Mouse (Mus musculus): Measurements from ENCODE around the gene Mrps6. TPM values are rescaled to one million over a fixed set of nuclear protein-coding genes. Genes with fewer than 3 reads are reported as not detected.

The Mrps6 gene
- polyA plus RNA-seq, 1 experiment from 2014 or later, result 196 TPM

GRCm38 (mm10) chr16:92060213-92060612 is 2.1 kb downstream of the Mrps6 start:
- Histone ChIP-seq H3K9ac (ENCODE audit: low read depth, low read length) (no peak overlapping the region; the same call in 1 of the 2 replicates), H3K4me1 (ENCODE audit: control insufficient read depth, insufficient read depth, low read depth, low read length) (peaks cover 29% of the 10 kb centered on the region), H3K4me2 (ENCODE audit: low read length) (peak overlapping the region; percentile 89), H3K4me3 (ENCODE audit: low read length) (peak overlapping the region; percentile 98), H3K9me3 (ENCODE audit: control insufficient read depth, low read length) (no peaks in the 10 kb centered on the region), H3K27ac (ENCODE audit: low read depth, low read length) (no peak overlapping the region), H3K36me3 (ENCODE audit: control insufficient read depth, insufficient read depth, low read length) (peaks cover 8% of the 10 kb centered on the region), H3K27me3 (replicated peaks; ENCODE audit: control insufficient read depth, insufficient read depth, low read length) (no peaks in the 10 kb centered on the region)
- 40% methylated on average over 3 of the region's 3 CpGs for WGBS
- no peak for ATAC-seq

DNA sequence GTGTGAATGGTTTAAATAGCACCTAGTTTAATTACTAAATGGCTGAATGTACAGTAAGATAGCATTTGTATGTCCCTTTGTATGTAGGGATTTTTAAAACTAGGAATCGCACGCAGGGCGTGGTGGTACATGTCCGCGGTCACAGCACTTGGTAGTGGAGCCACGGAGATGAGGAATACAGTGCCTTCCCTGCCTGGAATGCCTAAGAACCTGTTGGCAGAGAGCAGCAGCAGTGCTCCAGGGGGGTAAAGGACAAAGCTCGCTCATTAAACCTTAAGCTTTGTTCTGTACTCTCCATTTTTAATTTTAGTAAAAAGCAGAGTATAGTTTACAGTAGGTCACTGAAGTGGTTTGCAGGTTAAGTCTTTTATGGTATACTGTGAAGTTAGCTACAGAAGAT is 3.5 kb downstream of the Mrps6 start:
- Histone ChIP-seq H3K9ac (ENCODE audit: low read depth, low read length) (no peak overlapping the region), H3K9me3 (ENCODE audit: control insufficient read depth, low read length) (no peaks in the 10 kb centered on the region), H3K36me3 (ENCODE audit: control insufficient read depth, insufficient read depth, low read length) (peaks cover 8% of the 10 kb centered on the region), H3K27me3 (replicated peaks; ENCODE audit: control insufficient read depth, insufficient read depth, low read length) (no peaks in the 10 kb centered on the region), H3K4me1 (ENCODE audit: control insufficient read depth, insufficient read depth, low read depth, low read length) (peaks cover 29% of the 10 kb centered on the region), H3K27ac (ENCODE audit: low read depth, low read length) (no peak overlapping the region), H3K4me3 (ENCODE audit: low read length) (no peak overlapping the region), H3K4me2 (ENCODE audit: low read length) (no peak overlapping the region)
- ATAC-seq, result no peak
- WGBS, result 93% methylated on average over 7 of the region's 7 CpGs

DNA sequence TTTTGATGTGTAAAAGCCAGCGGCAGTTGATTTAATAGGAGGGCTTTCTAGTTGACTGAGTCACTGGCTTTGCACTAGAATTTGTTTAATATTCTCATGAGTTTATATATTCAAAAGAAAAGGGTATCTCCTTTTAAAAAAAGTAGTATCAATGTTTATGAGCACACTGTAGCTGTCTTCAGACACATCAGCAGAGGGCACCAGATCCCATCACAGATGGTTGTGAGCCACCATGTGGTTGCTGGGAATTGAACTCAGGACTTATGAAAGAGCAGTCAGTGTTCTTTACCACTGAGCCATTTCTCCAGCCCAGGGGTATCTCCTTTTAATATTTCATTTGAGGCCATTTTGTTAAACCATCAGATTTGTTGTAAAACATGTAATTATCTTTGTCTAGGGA is 4.8 kb downstream of the Mrps6 start:
- Histone ChIP-seq H3K4me3 (ENCODE audit: low read length) (no peak overlapping the region), H3K9me3 (ENCODE audit: control insufficient read depth, low read length) (no peaks in the 10 kb centered on the region), H3K4me1 (ENCODE audit: control insufficient read depth, insufficient read depth, low read depth, low read length) (peaks cover 24% of the 10 kb centered on the region), H3K27ac (ENCODE audit: low read depth, low read length) (no peak overlapping the region), H3K27me3 (replicated peaks; ENCODE audit: control insufficient read depth, insufficient read depth, low read length) (no peaks in the 10 kb centered on the region), H3K4me2 (ENCODE audit: low read length) (no peak overlapping the region), H3K36me3 (ENCODE audit: control insufficient read depth, insufficient read depth, low read length) (peaks cover 8% of the 10 kb centered on the region), H3K9ac (ENCODE audit: low read depth, low read length) (no peak overlapping the region)
- 97% methylated on average over 1 of the region's 1 CpGs for WGBS
- ATAC-seq, result no peak

DNA sequence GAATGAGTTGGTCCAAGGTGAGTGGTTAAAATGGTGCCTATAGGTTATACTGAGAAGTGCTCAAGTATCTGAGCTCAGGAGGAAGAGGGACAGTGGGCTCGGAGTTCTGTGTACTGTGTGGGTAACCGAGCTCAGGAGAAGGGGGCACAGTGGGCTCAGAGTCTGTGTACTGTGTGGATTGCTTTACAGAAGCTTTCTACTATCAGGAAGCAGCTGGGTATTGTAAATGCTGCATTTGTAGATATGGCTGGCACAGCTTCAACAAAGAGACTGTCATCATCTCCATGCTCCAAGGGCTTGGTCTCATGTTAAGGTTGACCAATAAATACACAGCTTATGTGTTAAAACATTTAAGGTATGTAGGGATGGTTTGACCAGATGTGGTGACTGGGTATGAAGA is 6.7 kb downstream of the Mrps6 start:
- H3K36me3 ChIP-seq (ENCODE audit: control insufficient read depth, insufficient read depth, low read length), result peaks cover 12% of the 10 kb centered on the region
- no peak overlapping the region for H3K27ac ChIP-seq (ENCODE audit: low read depth, low read length)
- no peak overlapping the region for H3K4me3 ChIP-seq (ENCODE audit: low read length)
- no peak overlapping the region for H3K4me2 ChIP-seq (ENCODE audit: low read length)
- H3K4me1 ChIP-seq (ENCODE audit: control insufficient read depth, insufficient read depth, low read depth, low read length), result peaks cover 17% of the 10 kb centered on the region
- WGBS, result 95% methylated on average over 2 of the region's 2 CpGs
- H3K9ac ChIP-seq (ENCODE audit: low read depth, low read length), result no peak overlapping the region
- no peaks in the 10 kb centered on the region for H3K27me3 ChIP-seq (replicated peaks; ENCODE audit: control insufficient read depth, insufficient read depth, low read length)
- H3K9me3 ChIP-seq (ENCODE audit: control insufficient read depth, low read length), result no peaks in the 10 kb centered on the region
- no peak for ATAC-seq

GRCm38 (mm10) chr16:92070338-92070737 is 12.3 kb downstream of the Mrps6 start:
- Histone ChIP-seq H3K9me3 (ENCODE audit: control insufficient read depth, low read length) (no peaks in the 10 kb centered on the region), H3K27ac (ENCODE audit: low read depth, low read length) (no peak overlapping the region), H3K27me3 (replicated peaks; ENCODE audit: control insufficient read depth, insufficient read depth, low read length) (no peaks in the 10 kb centered on the region), H3K4me3 (ENCODE audit: low read length) (no peak overlapping the region), H3K4me2 (ENCODE audit: low read length) (no peak overlapping the region), H3K36me3 (ENCODE audit: control insufficient read depth, insufficient read depth, low read length) (peaks cover 7% of the 10 kb centered on the region; the same call in 1 of the 2 replicates), H3K4me1 (ENCODE audit: control insufficient read depth, insufficient read depth, low read depth, low read length) (no peaks in the 10 kb centered on the region), H3K9ac (ENCODE audit: low read depth, low read length) (no peak overlapping the region)
- WGBS, result 88% methylated on average over 8 of the region's 8 CpGs
- ATAC-seq, result no peak

- H3K27ac ChIP-seq (ENCODE audit: low read depth, low read length), result no peak overlapping the region
- H3K9me3 ChIP-seq (ENCODE audit: control insufficient read depth, low read length), result no peaks in the 10 kb centered on the region
- H3K36me3 ChIP-seq (ENCODE audit: control insufficient read depth, insufficient read depth, low read length), result peaks cover 18% of the 10 kb centered on the region
- H3K4me3 ChIP-seq (ENCODE audit: low read length), result no peak overlapping the region
- WGBS, result 92% methylated on average over 8 of the region's 8 CpGs
- no peaks in the 10 kb centered on the region for H3K27me3 ChIP-seq (replicated peaks; ENCODE audit: control insufficient read depth, insufficient read depth, low read length)
- no peak overlapping the region for H3K9ac ChIP-seq (ENCODE audit: low read depth, low read length)
- ATAC-seq, result no peak
- no peaks in the 10 kb centered on the region for H3K4me1 ChIP-seq (ENCODE audit: control insufficient read depth, insufficient read depth, low read depth, low read length)
- no peak overlapping the region for H3K4me2 ChIP-seq (ENCODE audit: low read length)
Observed at GRCm38 (mm10) chr16:92076797-92077196, 18.7 kb downstream of the Mrps6 start.

GRCm38 (mm10) chr16:92083771-92084453 is 25.8 kb downstream of the Mrps6 start:
- WGBS, result 59% methylated on average over 10 of the region's 10 CpGs
- no peak overlapping the region for H3K9ac ChIP-seq (ENCODE audit: low read depth, low read length)
- ATAC-seq, result no peak

GRCm38 (mm10) chr16:92089225-92089624 is 31.2 kb downstream of the Mrps6 start:
- Histone ChIP-seq H3K9me3 (ENCODE audit: control insufficient read depth, low read length) (no peaks in the 10 kb centered on the region), H3K4me2 (ENCODE audit: low read length) (no peak overlapping the region), H3K9ac (ENCODE audit: low read depth, low read length) (no peak overlapping the region), H3K27me3 (replicated peaks; ENCODE audit: control insufficient read depth, insufficient read depth, low read length) (no peaks in the 10 kb centered on the region), H3K27ac (ENCODE audit: low read depth, low read length) (no peak overlapping the region), H3K4me1 (ENCODE audit: control insufficient read depth, insufficient read depth, low read depth, low read length) (no peaks in the 10 kb centered on the region), H3K4me3 (ENCODE audit: low read length) (no peak overlapping the region), H3K36me3 (ENCODE audit: control insufficient read depth, insufficient read depth, low read length) (no peaks in the 10 kb centered on the region)
- WGBS, result 49% methylated on average over 3 of the region's 3 CpGs
- no peak for ATAC-seq

More at GRCm38 (mm10) chr16:92083771-92084453, 25.8 kb downstream of the Mrps6 start:
- Histone ChIP-seq H3K27ac (ENCODE audit: low read depth, low read length) (no peak overlapping the region), H3K4me2 (ENCODE audit: low read length) (no peak overlapping the region), H3K9me3 (ENCODE audit: control insufficient read depth, low read length) (no peaks in the 10 kb centered on the region), H3K27me3 (replicated peaks; ENCODE audit: control insufficient read depth, insufficient read depth, low read length) (no peaks in the 10 kb centered on the region), H3K4me1 (ENCODE audit: control insufficient read depth, insufficient read depth, low read depth, low read length) (no peaks in the 10 kb centered on the region), H3K4me3 (ENCODE audit: low read length) (no peak overlapping the region), H3K36me3 (ENCODE audit: control insufficient read depth, insufficient read depth, low read length) (0 out of 2 replicates have a peak, but pooled peaks cover 2% of the 10 kb centered on the region)

DNA sequence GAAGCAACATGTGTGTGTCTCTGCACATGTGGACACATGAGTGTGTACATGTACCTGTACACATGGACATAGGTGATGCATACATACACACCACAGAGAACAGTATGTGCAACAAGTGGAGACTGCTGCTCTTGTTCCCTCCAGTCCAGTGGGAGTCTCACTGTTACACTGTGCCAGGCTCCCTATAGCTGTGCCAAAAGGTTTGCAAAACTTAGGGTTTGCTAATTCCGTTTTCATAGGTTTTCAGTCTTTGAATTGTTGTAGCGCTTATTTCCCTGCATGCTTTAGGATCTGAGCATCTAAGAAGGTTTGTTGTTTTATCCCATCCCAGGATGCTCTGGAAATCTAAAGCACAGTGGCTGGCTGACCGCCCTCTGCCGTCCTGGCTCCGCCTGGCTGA is 33.8 kb downstream of the Mrps6 start:
- no peak overlapping the region for H3K4me3 ChIP-seq (ENCODE audit: low read length)
- no peak overlapping the region for H3K27ac ChIP-seq (ENCODE audit: low read depth, low read length)
- H3K27me3 ChIP-seq (replicated peaks; ENCODE audit: control insufficient read depth, insufficient read depth, low read length), result no peaks in the 10 kb centered on the region
- no peak overlapping the region for H3K9ac ChIP-seq (ENCODE audit: low read depth, low read length)
- H3K4me2 ChIP-seq (ENCODE audit: low read length), result no peak overlapping the region
- no peak for ATAC-seq
- no peaks in the 10 kb centered on the region for H3K36me3 ChIP-seq (ENCODE audit: control insufficient read depth, insufficient read depth, low read length)
- H3K4me1 ChIP-seq (ENCODE audit: control insufficient read depth, insufficient read depth, low read depth, low read length), result no peaks in the 10 kb centered on the region
- no peaks in the 10 kb centered on the region for H3K9me3 ChIP-seq (ENCODE audit: control insufficient read depth, low read length)
- 67% methylated on average over 5 of the region's 5 CpGs for WGBS
